Mouse (Mus musculus): ENCODE results near the gene Sars. TPM values are rescaled to one million over a fixed set of nuclear protein-coding genes. Genes with fewer than 3 reads are reported as not detected.

Sars gene
- polyA plus RNA-seq, 1 experiment = 376 TPM

GRCm38 (mm10) chr3:108432542-108433187 is 12.3 kb downstream of the Sars start:
- no peak overlapping the region for H3K4me3 ChIP-seq (ENCODE audit: insufficient read depth, low read length)
- H3K27ac ChIP-seq (ENCODE audit: insufficient read depth, low read length) = no peak overlapping the region
- H3K4me1 ChIP-seq (ENCODE audit: control insufficient read depth, insufficient read depth, low read length) = no peaks in the 10 kb centered on the region
- TF ChIP-seq CTCF (IDR thresholded peaks at IDR 0.05; ENCODE audit: borderline replicate concordance, insufficient read depth, low read length) = no peak
- no peak for TF ChIP-seq POLR2A (IDR thresholded peaks at IDR 0.05; ENCODE audit: low read depth, low read length)

- 0 out of 2 replicates have a peak overlapping the region, but pooled peaks have one; percentile 28 for H3K27ac ChIP-seq (ENCODE audit: insufficient read depth, low read length)
- H3K4me1 ChIP-seq (ENCODE audit: control insufficient read depth, insufficient read depth, low read length) = peaks cover 12% of the 10 kb centered on the region; the same call in 1 of the 2 replicates
- no peak overlapping the region for H3K4me3 ChIP-seq (ENCODE audit: insufficient read depth, low read length)
- TF ChIP-seq CTCF (IDR thresholded peaks at IDR 0.05; ENCODE audit: borderline replicate concordance, insufficient read depth, low read length) (no peak), POLR2A (IDR thresholded peaks at IDR 0.05; ENCODE audit: low read depth, low read length) (no peak)
These were observed 19.4 kb downstream of the Sars start for GRCm38 (mm10) chr3:108425624-108426018.

GRCm38 (mm10) chr3:108424944-108425623 is 19.9 kb downstream of the Sars start:
- no peak overlapping the region for H3K4me3 ChIP-seq (ENCODE audit: insufficient read depth, low read length)
- peaks cover 12% of the 10 kb centered on the region; the same call in 1 of the 2 replicates for H3K4me1 ChIP-seq (ENCODE audit: control insufficient read depth, insufficient read depth, low read length)
- no peak for TF ChIP-seq CTCF (IDR thresholded peaks at IDR 0.05; ENCODE audit: borderline replicate concordance, insufficient read depth, low read length)
- no peak for TF ChIP-seq POLR2A (IDR thresholded peaks at IDR 0.05; ENCODE audit: low read depth, low read length)
- H3K27ac ChIP-seq (ENCODE audit: insufficient read depth, low read length) = peak overlapping the region; percentile 28; the same call in 1 of the 2 replicates

- H3K27ac ChIP-seq (ENCODE audit: insufficient read depth, low read length) = 0 out of 2 replicates have a peak overlapping the region, but pooled peaks have one; percentile 23
- H3K4me1 ChIP-seq (ENCODE audit: control insufficient read depth, insufficient read depth, low read length) = peaks cover 12% of the 10 kb centered on the region; the same call in 1 of the 2 replicates
- H3K4me3 ChIP-seq (ENCODE audit: insufficient read depth, low read length) = no peak overlapping the region
- TF ChIP-seq CTCF (IDR thresholded peaks at IDR 0.05; ENCODE audit: borderline replicate concordance, insufficient read depth, low read length) (no peak), POLR2A (IDR thresholded peaks at IDR 0.05; ENCODE audit: low read depth, low read length) (no peak)
These were observed 20.9 kb downstream of the Sars start for GRCm38 (mm10) chr3:108423844-108424801.

- H3K4me1 ChIP-seq (ENCODE audit: control insufficient read depth, insufficient read depth, low read length) = peaks cover 12% of the 10 kb centered on the region; the same call in 1 of the 2 replicates
- no peak overlapping the region for H3K27ac ChIP-seq (ENCODE audit: insufficient read depth, low read length)
- TF ChIP-seq CTCF (IDR thresholded peaks at IDR 0.05; ENCODE audit: borderline replicate concordance, insufficient read depth, low read length) (no peak), POLR2A (IDR thresholded peaks at IDR 0.05; ENCODE audit: low read depth, low read length) (no peak)
- no peak overlapping the region for H3K4me3 ChIP-seq (ENCODE audit: insufficient read depth, low read length)
These were observed 22.0 kb downstream of the Sars start for GRCm38 (mm10) chr3:108423006-108423405.

- Histone ChIP-seq H3K4me3 (ENCODE audit: insufficient read depth, low read length) (peak overlapping the region; percentile 52), H3K27ac (ENCODE audit: insufficient read depth, low read length) (no peak overlapping the region), H3K4me1 (ENCODE audit: control insufficient read depth, insufficient read depth, low read length) (no peaks in the 10 kb centered on the region)
- no peak for TF ChIP-seq POLR2A (IDR thresholded peaks at IDR 0.05; ENCODE audit: low read depth, low read length)
These were observed 29.2 kb downstream of the Sars start for GRCm38 (mm10) chr3:108415831-108416223.

GRCm38 (mm10) chr3:108414857-108415830 is 29.9 kb downstream of the Sars start, which contains the start of gene Celsr2:
TSS of gene Celsr2 (minus strand) at chr3:108415552.
- H3K4me1 ChIP-seq (ENCODE audit: control insufficient read depth, insufficient read depth, low read length) = no peaks in the 10 kb centered on the region
- H3K27ac ChIP-seq (ENCODE audit: insufficient read depth, low read length) = no peak within 1 kb of the TSS
- peak within 1 kb of the TSS; percentile 52 for H3K4me3 ChIP-seq (ENCODE audit: insufficient read depth, low read length)
- TF ChIP-seq POLR2A (IDR thresholded peaks at IDR 0.05; ENCODE audit: low read depth, low read length) = no peak
- TF ChIP-seq CTCF (IDR thresholded peaks at IDR 0.05; ENCODE audit: borderline replicate concordance, insufficient read depth, low read length) = no peak

- Histone ChIP-seq H3K27ac (ENCODE audit: insufficient read depth, low read length) (no peak overlapping the region), H3K4me3 (ENCODE audit: insufficient read depth, low read length) (no peak overlapping the region), H3K4me1 (ENCODE audit: control insufficient read depth, insufficient read depth, low read length) (no peaks in the 10 kb centered on the region)
- TF ChIP-seq CTCF (IDR thresholded peaks at IDR 0.05; ENCODE audit: borderline replicate concordance, insufficient read depth, low read length) (no peak), POLR2A (IDR thresholded peaks at IDR 0.05; ENCODE audit: low read depth, low read length) (no peak)
These were observed 31.2 kb downstream of the Sars start for GRCm38 (mm10) chr3:108413634-108414360.
